Mouse (Mus musculus) adrenal gland, adult 2 months (tissue): ENCODE data around the gene Rtn4ip1. TPM values are rescaled to one million over a fixed set of nuclear protein-coding genes. Genes with fewer than 3 reads are reported as not detected.
"Not testable (repeated sequence)": the region's sequence is repeated elsewhere in the genome, so short reads cannot be mapped to it uniquely, and the experiment has no call there.

Source experiments
- DNase-seq: peaks from one replicate; pipeline ENCODE4 v3.0.0; 2021
- long read RNA-seq: library from polyadenylated mRNA; stranded (forward); transcript quantifications from one replicate; pipeline ENCODE4 v2.0.0, GENCODE M21; 2021
- polyA plus RNA-seq: library from polyadenylated mRNA; depleted of rRNA; stranded (reverse); fragments of >200 nt; gene quantifications from 2 replicates; pipeline ENCODE4 v1.2.3, GENCODE M21; 2012; rRNA removed
- total RNA-seq, 2 experiments: library from RNA; stranded (reverse); gene quantifications; 2 replicates each; pipeline ENCODE4 v1.2.3; 2021

Rtn4ip1 gene
- total RNA-seq (10 to 100 TPM; 26.3 to 30.3 TPM), polyA plus RNA-seq (6.1 and 6.2 TPM in 2 replicates)
- long read RNA-seq, transcript Rtn4ip1-201 (9 exons, 2,981 nt) = major isoform, 29 of 34 reads
- long read RNA-seq, partial matches to known transcripts = 0 of 34 reads
- long read RNA-seq, other reads (novel, unspliced or antisense) = 5 of 34 reads

- DNase-seq = peak; percentile 96
Measured at GRCm38 (mm10) chr10:43901578-43902194, at the start of gene Rtn4ip1, which contains the start of gene Qrsl1. Gene Rtn4ip1 (plus strand): TSS chr10:43901807. Gene Qrsl1 (minus strand): TSS chr10:43901745.

- no peak for DNase-seq
Measured at GRCm38 (mm10) chr10:43851898-43852297, 49.7 kb upstream of the Rtn4ip1 start.

- no peak for DNase-seq
Measured at GRCm38 (mm10) chr10:43855916-43856315, 45.7 kb upstream of the Rtn4ip1 start.

GRCm38 (mm10) chr10:43856351-43856750, 45.3 kb upstream of the Rtn4ip1 start:
- DNase-seq = no peak

- no peak for DNase-seq
Measured at GRCm38 (mm10) chr10:43870752-43871151, 30.9 kb upstream of the Rtn4ip1 start.

GRCm38 (mm10) chr10:43871458-43871857, 30.1 kb upstream of the Rtn4ip1 start:
- DNase-seq = no peak

GRCm38 (mm10) chr10:43887676-43888075, 13.9 kb upstream of the Rtn4ip1 start:
- no peak for DNase-seq

- no peak for DNase-seq
Measured at GRCm38 (mm10) chr10:43888976-43889375, 12.6 kb upstream of the Rtn4ip1 start.

- no peak for DNase-seq
Measured at GRCm38 (mm10) chr10:43892971-43893370, 8.6 kb upstream of the Rtn4ip1 start.

GRCm38 (mm10) chr10:43896065-43896464, 5.5 kb upstream of the Rtn4ip1 start:
- DNase-seq = no peak

- DNase-seq = no peak
Measured at GRCm38 (mm10) chr10:43898276-43898675, 3.3 kb upstream of the Rtn4ip1 start.

- no peak for DNase-seq
Measured at GRCm38 (mm10) chr10:43900883-43901570, 580 bp upstream of the Rtn4ip1 start.

- DNase-seq = no peak
Measured at GRCm38 (mm10) chr10:43904569-43904968, 3.0 kb downstream of the Rtn4ip1 start.

GRCm38 (mm10) chr10:43910032-43910872, 8.6 kb downstream of the Rtn4ip1 start:
- no peak for DNase-seq

- DNase-seq = no peak
Measured at GRCm38 (mm10) chr10:43910873-43911142, 9.2 kb downstream of the Rtn4ip1 start.

- no peak for DNase-seq
Measured at GRCm38 (mm10) chr10:43912236-43912635, 10.6 kb downstream of the Rtn4ip1 start.

- DNase-seq = no peak
Measured at GRCm38 (mm10) chr10:43916181-43916580, 14.6 kb downstream of the Rtn4ip1 start.

GRCm38 (mm10) chr10:43916737-43917136, 15.1 kb downstream of the Rtn4ip1 start:
- no peak for DNase-seq

GRCm38 (mm10) chr10:43918696-43919608, 17.3 kb downstream of the Rtn4ip1 start:
- DNase-seq = peak; percentile 69

GRCm38 (mm10) chr10:43923096-43923495, 21.5 kb downstream of the Rtn4ip1 start:
- DNase-seq = no peak

- not testable (repeated sequence) for DNase-seq
Measured at GRCm38 (mm10) chr10:43925776-43926175, 24.2 kb downstream of the Rtn4ip1 start.

GRCm38 (mm10) chr10:43927736-43928135, 26.1 kb downstream of the Rtn4ip1 start:
- no peak for DNase-seq
